Mouse (Mus musculus) left cerebral cortex, postnatal 10 days (tissue): ENCODE results near the gene Slc39a3. TPM values are rescaled to one million over a fixed set of nuclear protein-coding genes. Genes with fewer than 3 reads are reported as not detected.
"Not testable (repeated sequence)": the region's sequence is repeated elsewhere in the genome, so short reads cannot be mapped to it uniquely, and the experiment has no call there.

ENCODE experiments used
- DNase-seq, 2 experiments: peaks; one replicate each; pipeline ENCODE4 v3.0.0; 2021 to 2022; ENCODE audit warnings: low spot score in 2 of 2, mixed read lengths in 1 of 2; ENCODE audit errors: extremely low spot score in 1 of 2
- intact Hi-C: fragments of 180-260 bp; cut with DNase I; formaldehyde crosslinking; loops from one replicate; pipeline ENCODE4 v1.15.1; 2025
- total RNA-seq, 2 experiments: library from RNA; stranded (reverse); gene quantifications; 2 replicates each; pipeline ENCODE4 v1.2.3; 2021

Gene Slc39a3
- total RNA-seq: 10 to 100 TPM; 65.2 to 67.8 TPM

GRCm38 (mm10) chr10:81036988-81037580, at the start of gene Slc39a3:
Gene Slc39a3, minus strand, starts transcription at chr10:81037426.
- peak; percentile 99 for DNase-seq
- intact Hi-C loops: no loop called here

- intact Hi-C loops: no loop called here
- no peak for DNase-seq
Measured at GRCm38 (mm10) chr10:81087021-81087420, 49.8 kb upstream of the Slc39a3 start.

- DNase-seq: peak; percentile 61 to 70
- intact Hi-C loops: loop anchor here (5.0 kb wide), 1 partner anchor 85 kb away; no protein-coding TSS in a partner anchor
Measured at GRCm38 (mm10) chr10:81082168-81082960, 45.1 kb upstream of the Slc39a3 start.

- intact Hi-C loops: loop anchor here (5.0 kb wide), 1 partner anchor 83 kb away; no protein-coding TSS in a partner anchor
- no peak for DNase-seq
Measured at GRCm38 (mm10) chr10:81080008-81080655, 42.9 kb upstream of the Slc39a3 start.

- no peak for DNase-seq
- intact Hi-C loops: no loop called here
Measured at GRCm38 (mm10) chr10:81077916-81078315, 40.7 kb upstream of the Slc39a3 start.

- intact Hi-C loops: no loop called here
Measured at GRCm38 (mm10) chr10:81076356-81076755, 39.1 kb upstream of the Slc39a3 start.

GRCm38 (mm10) chr10:81075734-81076133, 38.5 kb upstream of the Slc39a3 start:
- intact Hi-C loops: no loop called here
- DNase-seq: no peak

More at GRCm38 (mm10) chr10:81076356-81076755, 39.1 kb upstream of the Slc39a3 start:
- DNase-seq: no peak

- no peak for DNase-seq
- intact Hi-C loops: no loop called here
Measured at GRCm38 (mm10) chr10:81073464-81073863, 36.2 kb upstream of the Slc39a3 start.

GRCm38 (mm10) chr10:81072290-81072689, 35.1 kb upstream of the Slc39a3 start:
- intact Hi-C loops: no loop called here
- DNase-seq: no peak

- intact Hi-C loops: no loop called here
- peak; percentile 98 to 99 for DNase-seq
Measured at GRCm38 (mm10) chr10:81069836-81070235, 32.6 kb upstream of the Slc39a3 start, which contains the start of gene Thop1. Gene Thop1, plus strand, starts transcription at chr10:81070035.

GRCm38 (mm10) chr10:81068706-81069105, 31.5 kb upstream of the Slc39a3 start:
- intact Hi-C loops: no loop called here

GRCm38 (mm10) chr10:81064519-81064918, 27.3 kb upstream of the Slc39a3 start:
- DNase-seq, intact Hi-C loops: not testable (repeated sequence)

More at GRCm38 (mm10) chr10:81068706-81069105, 31.5 kb upstream of the Slc39a3 start:
- DNase-seq: no peak

- intact Hi-C loops: no loop called here
- DNase-seq: no peak
Measured at GRCm38 (mm10) chr10:81062710-81063109, 25.5 kb upstream of the Slc39a3 start.

GRCm38 (mm10) chr10:81059603-81060543, 22.6 kb upstream of the Slc39a3 start, which contains the start of gene Sgta:
Gene Sgta, minus strand, starts transcription at chr10:81060181.
- intact Hi-C loops: no loop called here
- DNase-seq: peak; percentile 98 to 100

GRCm38 (mm10) chr10:81058896-81059295, 21.7 kb upstream of the Slc39a3 start:
- intact Hi-C loops: no loop called here
- DNase-seq: no peak

- intact Hi-C loops: no loop called here
- no peak for DNase-seq
Measured at GRCm38 (mm10) chr10:81057406-81058130, 20.3 kb upstream of the Slc39a3 start.

GRCm38 (mm10) chr10:81055802-81056340, 18.6 kb upstream of the Slc39a3 start:
- intact Hi-C loops, DNase-seq: not testable (repeated sequence)
